Mouse (Mus musculus): ENCODE data around the gene Abhd2. TPM values are rescaled to one million over a fixed set of nuclear protein-coding genes. Genes with fewer than 3 reads are reported as not detected.

Gene Abhd2
- total RNA-seq, 2 experiments from 2014 or later: 87.6 to 93.2 TPM

DNA sequence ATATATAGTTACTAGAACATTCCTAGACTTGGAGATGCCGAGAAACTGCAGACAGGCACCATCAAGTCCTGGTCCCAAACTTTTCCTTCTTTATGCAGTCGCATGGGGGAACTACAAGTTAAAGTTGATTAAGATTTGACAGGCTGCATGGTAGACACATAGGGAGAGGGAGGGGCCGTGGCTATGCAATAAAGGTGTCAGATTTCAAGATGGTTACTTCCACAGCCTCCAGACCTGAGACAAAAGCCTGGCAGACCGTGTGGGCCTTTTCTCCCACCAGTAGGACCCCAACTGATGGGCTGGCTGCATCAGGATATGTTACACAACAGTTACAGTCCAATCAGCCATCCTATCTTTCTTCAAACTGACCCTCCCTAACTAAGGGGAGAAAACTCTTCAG is 96.4 kb downstream of the Abhd2 start:
- no peak for DNase-seq (ENCODE audit: low spot score in 2 of 2)

DNA sequence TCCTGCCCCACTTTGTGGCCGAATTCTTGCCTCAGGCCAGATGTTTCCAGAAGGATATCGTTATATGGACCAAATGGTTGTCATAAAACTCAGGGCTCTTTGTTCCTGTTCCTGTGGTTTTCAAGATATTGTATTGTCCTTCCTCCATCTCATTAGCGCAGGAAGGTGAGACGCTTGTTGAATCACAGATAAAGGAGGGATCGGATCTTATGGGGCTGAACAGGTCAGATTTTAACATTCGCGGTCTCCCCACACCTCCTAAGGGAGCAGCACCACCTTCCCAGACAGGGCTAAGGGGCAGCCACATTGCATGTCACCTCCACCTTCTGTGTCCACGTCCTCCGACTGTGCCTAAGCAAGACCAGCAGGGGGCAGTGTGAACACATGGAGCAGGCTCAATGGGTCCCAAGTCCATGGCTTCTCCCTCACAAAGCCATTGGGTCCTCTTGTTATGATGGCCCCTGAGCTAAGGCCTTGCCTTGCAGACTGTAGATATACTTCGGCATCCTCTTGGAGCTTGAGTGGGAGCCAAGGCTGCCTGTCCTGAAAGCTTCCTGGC is 98.4 kb downstream of the Abhd2 start:
- DNase-seq (ENCODE audit: low spot score in 2 of 2): peak; percentile 68 to 80

DNA sequence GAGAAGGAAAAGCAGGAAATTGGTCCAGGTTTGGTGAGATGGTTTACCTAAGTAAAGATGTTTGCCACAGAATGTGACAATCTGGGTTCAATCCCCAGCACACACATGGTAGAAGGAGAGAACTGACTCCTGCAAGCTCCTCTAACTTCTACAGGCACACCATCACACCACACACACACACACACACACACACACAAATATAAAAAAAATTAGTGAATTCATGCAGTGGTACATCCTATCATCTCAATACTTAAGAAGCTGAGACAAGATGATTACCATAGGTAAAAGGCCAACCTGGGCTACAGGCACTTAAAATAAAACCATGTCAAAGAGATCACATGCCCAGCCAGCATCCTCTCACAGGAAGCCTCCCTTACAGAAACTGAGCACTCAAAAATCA is 101.0 kb downstream of the Abhd2 start:
- DNase-seq (ENCODE audit: low spot score in 2 of 2): no peak

DNA sequence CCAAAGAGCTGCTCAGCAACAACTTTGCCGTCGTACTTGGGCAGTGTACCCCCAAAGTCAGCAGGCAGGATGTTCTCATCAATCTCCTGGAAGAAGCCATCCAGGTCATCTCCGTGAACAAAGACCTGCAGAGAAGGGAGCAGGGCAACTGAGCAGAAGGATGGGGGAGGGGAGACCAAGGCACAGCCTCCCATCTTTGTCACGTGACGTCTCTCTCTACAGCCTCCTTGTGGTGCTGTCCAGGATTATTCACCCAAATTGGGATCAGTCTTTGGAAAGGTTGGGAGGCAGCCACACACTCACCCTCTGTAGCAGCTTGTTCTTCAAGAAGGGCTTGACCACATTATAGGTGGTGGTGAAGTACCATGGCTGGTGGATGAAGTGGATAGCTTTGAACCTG is 102.6 kb downstream of the Abhd2 start:
- DNase-seq (ENCODE audit: low spot score in 2 of 2): no peak

DNA sequence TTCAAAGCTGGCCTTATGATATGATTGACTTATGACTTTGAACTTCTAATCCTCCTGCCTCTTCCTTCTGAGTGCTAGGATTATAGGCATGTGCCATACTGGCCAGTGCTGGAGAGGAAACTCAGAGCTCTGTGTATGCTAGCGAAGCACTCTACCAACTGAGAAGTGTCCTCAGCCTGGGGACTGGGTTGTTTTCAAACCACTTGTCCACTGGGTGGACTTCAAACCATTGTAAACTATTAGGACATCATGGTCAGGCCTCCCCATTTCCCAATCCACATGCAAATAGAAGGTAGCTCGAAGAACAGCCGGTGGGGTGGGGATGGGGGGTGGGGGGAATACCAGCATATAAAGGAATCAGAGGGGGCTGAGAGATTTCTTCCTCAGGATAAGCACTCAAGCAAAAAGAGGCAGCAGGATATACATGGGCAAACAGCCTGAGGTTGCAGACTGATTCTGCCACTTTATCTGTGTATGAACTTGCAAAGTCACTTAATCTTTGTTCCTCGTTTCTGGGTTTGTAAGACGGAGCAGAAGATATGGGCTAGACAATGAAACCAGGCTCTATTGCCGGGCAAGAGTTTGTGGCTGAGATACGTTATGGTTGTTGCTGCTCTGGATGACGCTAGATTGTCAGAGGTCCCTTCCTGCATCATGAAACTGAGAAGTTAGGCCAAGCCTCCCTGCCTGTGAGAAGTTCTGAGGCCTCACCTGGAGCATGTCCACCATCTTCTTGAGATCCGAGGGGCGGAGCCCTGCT is 103.7 kb downstream of the Abhd2 start:
- no peak for DNase-seq (ENCODE audit: low spot score in 2 of 2)

DNA sequence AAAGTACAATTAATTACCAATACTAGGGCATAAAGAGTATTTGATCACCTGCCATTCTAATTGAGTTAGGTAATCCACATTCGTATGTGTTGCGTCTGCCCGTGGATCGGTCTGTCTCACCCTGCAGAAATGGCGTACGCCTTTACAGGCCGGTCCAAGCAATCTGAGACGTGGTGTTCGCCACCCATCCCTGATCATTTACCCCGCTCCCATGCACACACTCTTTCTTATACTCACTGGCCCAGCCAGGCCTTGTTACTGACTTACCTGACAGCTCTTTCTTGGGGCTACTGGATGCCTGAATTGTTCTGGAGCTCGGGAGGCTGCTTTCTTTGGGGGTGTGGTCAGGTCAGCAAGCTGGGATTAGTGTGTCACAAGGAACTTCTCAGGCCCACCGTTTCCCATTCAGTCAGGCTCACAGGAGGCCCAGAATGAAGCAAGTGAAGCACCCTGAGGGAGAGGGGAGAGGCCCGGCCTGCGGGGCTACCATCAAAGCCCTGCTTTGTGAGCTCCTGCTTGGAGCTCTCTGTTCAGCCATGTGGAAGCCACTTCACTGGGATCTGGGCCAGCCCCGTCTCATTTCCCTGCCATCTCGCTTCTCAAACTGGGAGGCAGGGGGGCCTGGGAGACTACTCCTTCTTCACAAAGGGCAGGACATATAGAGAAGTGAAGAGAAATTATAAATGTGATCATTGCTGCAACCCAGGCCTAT is 113.6 kb downstream of the Abhd2 start, which contains the start of gene Rlbp1:
TSS of gene Rlbp1 (minus strand) at position 627 of the 712 bp plus-strand sequence.
- DNase-seq (ENCODE audit: low spot score in 2 of 2): peak; percentile 55 to 56

DNA sequence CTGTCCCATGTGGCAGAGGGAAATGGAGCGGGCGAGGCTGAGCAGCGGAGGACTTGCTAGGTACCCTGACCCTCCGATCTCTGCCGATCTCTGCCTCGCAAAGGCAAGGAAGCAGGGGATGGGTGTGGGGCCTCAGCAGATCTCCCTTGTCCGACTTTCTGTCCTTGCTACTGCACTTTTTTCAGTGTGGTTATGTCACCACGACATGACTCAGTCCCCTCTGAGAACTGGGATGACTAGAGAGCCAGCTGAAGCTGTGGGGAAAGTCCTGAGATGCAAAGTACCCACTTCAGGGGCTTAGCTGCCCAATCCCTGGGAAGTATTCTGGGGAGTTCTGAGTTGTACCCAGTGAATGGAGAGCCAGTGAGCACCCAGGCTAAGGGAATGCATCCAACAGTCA is 114.1 kb downstream of the Abhd2 start:
- no peak for DNase-seq (ENCODE audit: low spot score in 2 of 2)

DNA sequence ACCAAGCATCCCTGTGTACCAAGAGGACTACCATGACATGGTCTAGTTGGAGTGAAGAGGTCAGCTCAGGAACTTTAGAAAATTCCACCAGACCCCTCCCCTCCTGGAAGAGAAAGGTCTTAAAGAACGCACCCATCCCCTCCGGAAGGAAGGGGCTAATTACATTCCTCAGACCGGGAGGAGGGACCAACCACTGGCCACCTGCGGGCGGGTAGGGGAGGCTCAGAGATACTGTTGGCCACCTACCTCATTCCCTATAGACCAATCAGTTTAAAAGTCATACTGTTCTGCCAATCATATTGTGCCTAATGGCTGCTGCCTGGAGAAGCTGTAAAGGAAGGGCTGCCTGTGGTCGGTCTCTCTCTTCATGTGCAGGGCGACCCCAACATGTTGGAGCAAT is 115.0 kb downstream of the Abhd2 start:
- no peak for DNase-seq (ENCODE audit: low spot score in 2 of 2)

DNA sequence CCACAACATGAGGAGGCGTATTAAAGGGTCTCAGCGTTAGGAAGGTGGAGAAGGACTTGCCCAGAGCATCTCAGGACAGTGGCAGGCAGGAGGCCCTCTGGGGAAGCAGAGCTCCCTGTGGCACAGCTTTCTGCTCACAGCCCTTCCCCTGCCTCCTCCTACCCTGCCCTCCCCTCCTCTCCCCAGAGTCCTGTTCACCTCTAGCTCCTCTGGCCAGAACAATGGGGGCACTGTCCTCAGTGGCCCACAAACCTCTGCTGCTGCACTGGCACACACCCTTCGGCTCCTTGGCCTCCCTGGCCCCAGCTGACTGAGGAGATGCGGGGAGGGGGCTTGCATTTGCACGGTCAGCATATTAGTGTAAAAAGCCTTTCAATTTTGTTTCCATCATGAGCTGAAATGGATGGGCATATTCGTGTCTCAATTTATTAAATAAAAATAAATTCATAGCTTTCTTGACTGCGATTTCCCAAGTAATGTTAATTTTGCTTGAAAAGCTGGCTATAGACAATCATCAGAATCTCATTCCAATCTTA is 115.7 kb downstream of the Abhd2 start:
- no peak for DNase-seq (ENCODE audit: low spot score in 2 of 2)

DNA sequence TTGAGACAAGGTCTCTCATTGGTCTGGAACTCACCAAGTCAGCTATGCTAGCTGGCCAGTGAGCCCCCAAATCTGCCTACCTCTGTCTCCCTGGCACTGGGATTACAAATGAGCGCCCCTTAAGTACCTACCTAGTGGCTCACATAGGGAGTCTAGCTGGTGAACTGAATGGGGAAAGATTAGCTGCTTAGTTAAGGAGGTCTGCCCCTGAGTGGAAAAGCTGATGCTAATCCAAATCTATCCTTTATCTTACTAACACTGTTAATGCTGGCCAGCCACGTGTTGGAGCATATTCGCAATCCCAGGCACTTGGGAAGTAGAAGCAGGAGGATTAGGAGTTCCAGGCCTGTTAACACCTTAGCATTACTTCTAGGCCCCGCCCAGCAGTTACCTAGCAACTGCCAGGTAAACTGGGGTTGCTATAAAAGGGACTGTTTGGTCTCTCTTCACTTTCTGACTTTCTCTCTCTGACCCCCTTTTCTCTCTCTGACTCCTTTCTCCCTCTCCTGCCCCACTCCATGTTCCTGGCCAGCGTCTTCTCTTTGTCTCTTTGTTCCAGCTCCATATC is 117.2 kb downstream of the Abhd2 start:
- DNase-seq (ENCODE audit: low spot score in 2 of 2): no peak

DNA sequence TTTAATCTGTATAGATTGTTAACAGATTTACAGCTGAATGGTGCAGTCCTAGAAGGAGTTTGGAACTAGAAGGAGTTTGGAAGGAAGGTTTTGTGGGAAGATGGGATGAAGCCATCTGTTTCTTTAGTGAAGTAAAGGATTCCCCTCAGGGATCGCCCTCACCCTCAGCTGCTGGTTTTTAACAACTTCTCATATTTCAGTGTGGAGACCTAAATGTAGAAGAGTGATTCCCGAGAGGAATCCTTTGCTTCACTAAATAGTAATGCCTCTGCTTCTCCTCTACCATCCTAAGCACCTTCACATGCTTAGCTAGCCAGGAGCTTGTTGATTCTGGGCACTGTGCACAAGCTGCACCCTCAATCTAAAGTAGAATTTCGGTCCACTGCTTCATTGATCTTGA is 118.5 kb downstream of the Abhd2 start:
- no peak for DNase-seq (ENCODE audit: low spot score in 2 of 2)

DNA sequence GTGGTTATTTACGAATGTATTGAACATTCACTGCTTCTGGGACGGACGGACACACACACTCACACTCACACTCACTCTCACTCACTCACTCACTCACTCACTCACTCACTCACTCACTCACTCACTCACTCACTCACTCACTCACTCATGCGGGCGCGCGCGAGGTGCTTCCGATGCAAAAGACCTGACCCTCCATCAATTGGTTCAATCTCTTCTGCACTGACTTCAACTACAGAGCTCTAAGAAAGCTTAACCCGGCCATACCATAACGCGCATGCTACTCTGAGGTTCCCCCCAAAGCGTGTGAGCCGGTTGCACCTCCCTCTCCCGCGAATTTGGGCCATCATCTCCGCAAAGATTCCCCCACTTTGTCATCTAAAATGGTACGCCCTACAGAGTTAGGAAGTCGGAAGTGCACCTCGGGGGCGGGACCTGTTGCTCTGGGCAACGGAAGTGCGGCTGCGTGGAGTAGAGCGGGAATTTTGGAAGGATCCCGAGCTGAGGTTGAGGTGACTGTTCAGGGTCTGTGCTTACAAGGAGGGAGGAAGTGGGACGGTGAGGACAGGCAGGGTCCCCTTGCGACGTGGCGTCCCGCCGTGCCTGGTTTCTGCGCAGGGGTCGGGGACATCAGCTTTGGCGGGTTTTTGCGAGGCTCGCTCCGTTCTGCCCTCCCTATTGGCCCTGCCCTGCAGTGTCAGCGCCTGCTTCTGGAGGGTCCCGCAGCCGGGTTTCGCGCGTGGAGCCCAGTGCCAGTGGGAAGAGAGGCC is 119.1 kb downstream of the Abhd2 start, which contains the start of gene Fanci:
TSS of gene Fanci (plus strand) at position 47 of the 767 bp plus-strand sequence.
- peak; percentile 95 to 96 for DNase-seq (ENCODE audit: low spot score in 2 of 2)

DNA sequence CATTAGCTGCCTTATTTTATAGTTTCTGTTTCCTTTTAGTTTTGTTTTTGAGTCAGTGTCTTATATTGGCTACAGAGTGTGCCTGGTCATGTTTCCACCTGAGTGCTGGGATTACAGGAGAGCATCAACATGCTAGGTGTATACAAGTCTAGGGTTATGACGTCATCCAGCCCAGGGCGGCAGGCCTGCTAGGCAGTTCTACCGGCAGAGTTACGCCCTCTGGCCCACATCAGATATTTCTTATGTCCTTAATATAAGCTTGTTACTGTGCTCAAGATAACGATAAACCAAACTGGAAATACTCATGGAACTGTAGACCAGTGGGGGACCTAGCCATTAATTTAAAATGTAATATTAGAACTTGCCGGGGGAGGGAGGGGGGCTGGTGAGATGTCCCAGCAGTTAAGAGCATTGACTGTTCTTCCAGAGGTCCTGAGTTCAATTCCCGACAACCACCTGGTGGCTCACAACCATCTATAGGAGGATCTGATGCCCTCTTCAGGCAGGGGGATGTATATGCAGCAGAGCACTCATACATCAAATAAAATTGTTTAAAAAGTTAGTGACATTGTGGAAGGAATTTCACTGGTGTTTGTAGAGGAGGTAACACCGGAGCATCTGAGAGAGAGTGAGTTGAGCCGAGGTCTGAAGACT is 120.0 kb downstream of the Abhd2 start:
- DNase-seq (ENCODE audit: low spot score in 2 of 2): no peak

DNA sequence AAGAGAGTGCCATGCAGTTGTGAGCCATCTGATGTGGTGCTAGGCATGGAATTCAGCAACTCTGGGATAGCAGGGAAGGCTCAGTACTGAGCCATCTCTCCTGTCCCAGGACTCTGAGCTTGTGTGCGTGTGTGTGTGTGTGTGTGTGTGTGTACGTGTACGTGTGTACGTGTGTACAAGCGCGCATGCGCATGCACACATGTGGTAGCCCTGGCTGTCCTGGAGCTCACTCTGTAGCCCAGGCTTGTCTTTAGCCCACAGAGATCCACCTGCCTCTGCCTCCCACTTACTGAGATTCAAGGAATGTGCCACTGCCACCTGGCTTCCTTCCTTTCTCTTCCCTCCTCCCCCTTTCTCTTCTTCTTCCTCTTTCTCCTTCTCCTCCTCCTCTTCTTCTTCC is 120.9 kb downstream of the Abhd2 start:
- no peak for DNase-seq (ENCODE audit: low spot score in 2 of 2)

DNA sequence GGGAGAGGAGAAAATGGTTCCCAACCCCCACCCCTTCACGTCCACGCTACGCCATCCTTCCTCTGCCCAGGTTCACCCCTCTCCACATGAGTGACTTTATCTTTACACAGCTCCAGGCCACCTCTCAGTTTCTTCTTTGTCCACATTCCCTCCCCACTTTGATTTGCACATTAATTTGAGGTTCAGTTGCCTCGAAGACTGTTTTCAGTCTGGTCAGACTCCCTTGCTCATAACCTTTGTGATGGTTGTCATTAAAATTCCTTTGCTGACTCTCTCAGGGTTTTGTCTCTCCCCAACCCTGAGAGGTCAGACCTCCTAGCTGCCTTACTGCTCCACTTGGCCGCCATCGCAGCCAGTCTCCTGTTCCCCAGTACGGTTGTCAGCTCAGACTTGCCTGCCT is 121.7 kb downstream of the Abhd2 start:
- no peak for DNase-seq (ENCODE audit: low spot score in 2 of 2)

DNA sequence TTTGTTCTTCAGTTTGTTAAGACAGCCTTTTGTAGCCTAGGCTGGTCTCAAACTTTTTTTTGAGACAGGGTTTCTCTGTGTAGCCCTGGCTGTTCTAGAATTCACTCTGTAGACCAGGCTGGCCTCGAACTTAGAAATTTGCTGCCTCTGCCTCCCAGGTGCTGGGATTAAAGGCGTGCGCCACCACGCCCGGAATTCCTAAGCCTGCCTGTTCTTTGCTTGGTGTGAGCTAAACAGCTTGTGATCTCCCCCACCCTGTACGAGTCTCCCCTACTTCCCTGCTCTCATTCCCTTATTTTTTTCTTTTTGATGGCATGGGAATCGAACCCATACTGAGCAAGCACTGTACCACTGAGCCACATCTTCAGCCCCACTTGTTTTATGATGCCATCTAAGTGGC is 122.2 kb downstream of the Abhd2 start:
- DNase-seq (ENCODE audit: low spot score in 2 of 2): no peak

DNA sequence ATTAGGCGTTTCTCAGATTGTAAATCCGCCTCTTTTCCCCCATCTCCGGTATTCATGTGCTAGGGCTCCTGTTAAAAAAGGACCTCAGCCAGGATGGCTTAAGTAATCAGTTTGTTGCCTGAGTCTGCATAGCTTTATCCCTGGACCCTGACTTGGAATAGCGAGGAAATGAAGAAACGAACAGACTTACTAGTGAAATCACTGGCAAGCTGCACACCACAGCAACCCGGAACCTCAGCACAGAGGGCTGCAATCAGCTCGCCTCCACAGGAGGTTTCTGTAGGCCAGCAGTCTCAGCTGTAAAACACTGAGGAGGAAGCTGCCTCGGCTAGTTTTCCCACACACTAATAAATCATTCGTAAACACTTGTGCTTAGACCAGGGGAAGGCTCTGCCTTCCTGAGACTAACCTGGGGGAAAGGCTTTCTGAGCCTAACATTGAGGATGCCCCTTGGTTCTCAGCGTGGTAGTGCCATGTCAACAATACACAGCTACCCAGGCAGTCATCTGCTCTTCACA is 124.5 kb downstream of the Abhd2 start:
- no peak for DNase-seq (ENCODE audit: low spot score in 2 of 2)

DNA sequence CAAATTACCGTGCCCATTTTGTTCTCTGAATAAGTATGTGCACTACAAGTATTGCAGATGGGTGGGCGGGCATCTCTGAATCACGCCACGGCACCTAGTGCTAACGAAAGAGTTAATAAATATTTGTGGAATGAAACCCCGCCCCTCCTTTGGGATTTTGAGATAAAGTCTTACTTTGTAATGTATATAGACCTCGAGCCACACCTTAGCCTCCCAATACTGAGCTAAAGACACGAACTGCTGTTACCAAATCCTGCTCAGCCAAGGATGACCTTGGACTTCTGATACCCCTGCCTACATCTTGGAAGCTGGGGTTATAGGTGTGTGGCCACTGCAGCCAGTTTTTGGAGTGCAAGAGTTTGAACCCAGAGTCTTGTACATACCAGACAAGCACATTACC is 125.4 kb downstream of the Abhd2 start:
- no peak for DNase-seq (ENCODE audit: low spot score in 2 of 2)

DNA sequence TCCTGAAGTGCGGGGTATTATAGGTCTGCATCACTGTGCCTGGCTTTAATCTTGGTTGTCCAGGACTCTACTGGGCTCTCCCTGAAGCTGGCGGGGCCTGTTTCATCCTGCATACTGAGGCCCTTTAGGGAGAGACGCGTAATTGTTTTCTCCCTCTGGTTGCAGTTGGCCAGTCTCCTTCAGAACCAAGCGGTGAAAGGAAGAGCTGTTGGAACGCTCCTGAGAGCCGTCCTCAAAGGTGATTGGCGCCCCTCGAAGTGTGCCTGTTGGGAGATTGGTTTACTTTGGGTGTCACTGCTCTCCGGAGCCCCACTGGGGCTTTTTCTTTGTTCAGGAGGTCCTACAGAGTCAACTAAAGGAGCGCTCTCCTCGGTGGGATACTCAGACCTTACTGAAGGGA is 126.0 kb downstream of the Abhd2 start:
- DNase-seq (ENCODE audit: low spot score in 2 of 2): no peak

DNA sequence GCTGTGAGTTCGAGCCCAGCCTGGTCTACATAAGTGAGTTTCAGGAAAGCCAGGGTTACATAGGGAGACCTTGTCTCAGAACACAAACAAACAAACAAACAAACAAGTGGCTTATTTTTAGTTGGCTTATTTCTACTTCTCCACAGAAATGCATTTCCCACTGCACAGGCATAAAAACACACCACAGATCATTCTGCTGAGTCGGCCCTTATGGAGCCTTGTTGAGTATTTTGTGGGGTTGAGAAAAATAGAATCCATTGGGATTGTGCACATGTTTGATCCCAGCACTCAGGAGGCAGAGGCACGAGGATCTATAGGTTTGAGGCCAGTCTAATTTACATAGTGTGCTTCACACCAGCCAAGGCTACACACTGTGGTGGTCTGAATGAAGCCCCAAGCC is 127.3 kb downstream of the Abhd2 start:
- DNase-seq (ENCODE audit: low spot score in 2 of 2): no peak
